Mouse (Mus musculus) thymus, postnatal 4 days (tissue): ENCODE data around the gene Gns.

Experiments
- DNase-seq: peaks from one replicate; pipeline ENCODE4 v3.0.0; 2021

The Gns gene

GRCm38 (mm10) chr10:121432041-121432634, 67.2 kb downstream of the Gns start:
- no peak for DNase-seq

- peak; percentile 38 for DNase-seq
Measured at GRCm38 (mm10) chr10:121432635-121433280, 67.9 kb downstream of the Gns start.

- no peak for DNase-seq
Measured at GRCm38 (mm10) chr10:121434441-121435103, 69.7 kb downstream of the Gns start.

- no peak for DNase-seq
Measured at GRCm38 (mm10) chr10:121435546-121436257, 70.8 kb downstream of the Gns start.

- DNase-seq = no peak
Measured at GRCm38 (mm10) chr10:121436258-121436645, 71.4 kb downstream of the Gns start.

GRCm38 (mm10) chr10:121436693-121437092, 71.8 kb downstream of the Gns start:
- DNase-seq = no peak

- no peak for DNase-seq
Measured at GRCm38 (mm10) chr10:121438109-121438508, 73.2 kb downstream of the Gns start.

GRCm38 (mm10) chr10:121439310-121439731, 74.4 kb downstream of the Gns start:
- DNase-seq = no peak

- no peak for DNase-seq
Measured at GRCm38 (mm10) chr10:121443791-121444190, 78.9 kb downstream of the Gns start.

GRCm38 (mm10) chr10:121444198-121444597, 79.3 kb downstream of the Gns start:
- no peak for DNase-seq

GRCm38 (mm10) chr10:121445808-121446207, 80.9 kb downstream of the Gns start:
- no peak for DNase-seq
